In genomic region chr5:35103528-35103927, GRCm38 (mm10) we compare ENCODE assay signal across 11 mouse cellular contexts. TPM values are rescaled to one million over a fixed set of nuclear protein-coding genes. Genes with fewer than 3 reads are reported as not detected.
DNase-seq lines count a peak whose midpoint lies in the region; ATAC-seq and TF ChIP-seq lines count a peak whose summit lies in the region.
"Had no signal": no experiment of that assay in that cellular context is flagged by ENCODE, and none has a peak within 500 bp of the region (broad histone marks: within the 10 kb centered on the region; RNA-seq: fewer than 3 reads in every experiment).

No protein-coding gene starts in this region.

- peaks cover 11% of the 10 kb centered on the region for H3K4me1 ChIP-seq in kidney, embryonic 14.5 days (ENCODE audit: control insufficient read depth, insufficient read depth, low read length)
- H3K4me1 ChIP-seq in cortical plate, adult 2 months (ENCODE audit: control insufficient read depth, insufficient read depth, low read length), result peaks cover 5% of the 10 kb centered on the region
- H3K4me1 ChIP-seq in hindbrain, embryonic 13.5 days (replicated peaks), result peaks cover 31% of the 10 kb centered on the region
- H3K4me1 ChIP-seq in midbrain, embryonic 12.5 days, result peaks cover 20% of the 10 kb centered on the region

- peaks cover 38% of the 10 kb centered on the region for H3K36me3 ChIP-seq in kidney, embryonic 14.5 days (ENCODE audit: control insufficient read depth, insufficient read depth, low read length)
- peaks cover 41% of the 10 kb centered on the region for H3K36me3 ChIP-seq in hindbrain, embryonic 13.5 days
- H3K36me3 ChIP-seq in midbrain, embryonic 12.5 days, result peaks cover 41% of the 10 kb centered on the region

- 86% methylated on average over 2 of the region's 2 CpGs for WGBS in kidney, embryonic 14.5 days
- WGBS in hindbrain, embryonic 13.5 days, result 89% methylated on average over 2 of the region's 2 CpGs
- WGBS in midbrain, embryonic 12.5 days, result 95% methylated on average over 2 of the region's 2 CpGs

- peak overlapping the region; percentile 70; the same call in 1 of the 2 replicates for H3K4me2 ChIP-seq in kidney, embryonic 14.5 days (replicated peaks; ENCODE audit: low read depth, low read length)
- H3K4me2 ChIP-seq in hindbrain, embryonic 13.5 days, result peak overlapping the region; percentile 80
- peak overlapping the region; percentile 71; the same call in 1 of the 2 replicates for H3K4me2 ChIP-seq in midbrain, embryonic 12.5 days (replicated peaks)

- TF ChIP-seq POLR2A in cortical plate, adult 2 months (IDR thresholded peaks at IDR 0.05; ENCODE audit: extremely low read depth, insufficient read depth, low read length), result no peak

- no peak for TF ChIP-seq CTCF in cortical plate, adult 2 months (IDR thresholded peaks at IDR 0.05; ENCODE audit: extremely low read depth, insufficient read depth, low read length)

- no peak for DNase-seq in kidney, postnatal 10 days
- no peak for DNase-seq in testis, postnatal 10 days (ENCODE audit: low spot score)
- no peak for DNase-seq in ovary, postnatal 36 days (ENCODE audit: low spot score)
- no peak for DNase-seq in left cerebral cortex, postnatal 4 days
- DNase-seq: adrenal gland, adult 2 months; embryo, embryonic 11 days had no signal

- H3K9ac ChIP-seq in kidney, embryonic 14.5 days (ENCODE audit: low read depth, low read length), result no peak overlapping the region
- peak overlapping the region; percentile 85; the same call in 1 of the 2 replicates for H3K9ac ChIP-seq in hindbrain, embryonic 13.5 days
- no peak overlapping the region for H3K9ac ChIP-seq in midbrain, embryonic 12.5 days (replicated peaks)

- no peaks in the 10 kb centered on the region for H3K27me3 ChIP-seq in kidney, embryonic 14.5 days (ENCODE audit: control insufficient read depth, insufficient read depth, low read length)
- H3K27me3 ChIP-seq in hindbrain, embryonic 13.5 days, result no peaks in the 10 kb centered on the region
- H3K27me3 ChIP-seq in midbrain, embryonic 12.5 days, result peaks cover 5% of the 10 kb centered on the region

- H3K27ac ChIP-seq in kidney, embryonic 14.5 days (ENCODE audit: low read depth, low read length), result no peak overlapping the region
- no peak overlapping the region for H3K27ac ChIP-seq in cortical plate, adult 2 months (ENCODE audit: insufficient read depth, low read length)
- H3K27ac ChIP-seq in hindbrain, embryonic 13.5 days, result no peak overlapping the region
- H3K27ac ChIP-seq in midbrain, embryonic 12.5 days (replicated peaks), result no peak overlapping the region

- intact Hi-C loops in left cerebral cortex, postnatal 4 days (cut with DNase I), result no loop called here

- no peak for ATAC-seq in kidney, embryonic 14.5 days (ENCODE audit: low FRiP score, low TSS enrichment)
- no peak for ATAC-seq in hindbrain, embryonic 13.5 days (ENCODE audit: low FRiP score)
- ATAC-seq in midbrain, embryonic 12.5 days (ENCODE audit: low FRiP score, low read depth), result no peak

- no peaks in the 10 kb centered on the region for H3K9me3 ChIP-seq in kidney, embryonic 14.5 days (ENCODE audit: control insufficient read depth, low read length)
- no peaks in the 10 kb centered on the region for H3K9me3 ChIP-seq in hindbrain, embryonic 13.5 days
- no peaks in the 10 kb centered on the region for H3K9me3 ChIP-seq in midbrain, embryonic 12.5 days
- H3K9me3 ChIP-seq: G1E had no signal

- H3K4me3 ChIP-seq in kidney, embryonic 14.5 days (ENCODE audit: low read length), result no peak overlapping the region
- H3K4me3 ChIP-seq in cortical plate, adult 2 months (ENCODE audit: insufficient read depth, low read length), result peak overlapping the region; percentile 63
- 0 out of 2 replicates have a peak overlapping the region, but pooled peaks have one; percentile 77 for H3K4me3 ChIP-seq in hindbrain, embryonic 13.5 days
- no peak overlapping the region for H3K4me3 ChIP-seq in midbrain, embryonic 12.5 days

RNA-seq across cellular contexts. Expression of gene Lrpap1, which starts 2.0 kb away (rescaled TPM):
- polyA plus RNA-seq in kidney, embryonic 14.5 days (2014; fragmentation: Nextera tagmentation; extraction: Ambion mirVana), result 134 and 160 TPM in 2 replicates
- polyA plus RNA-seq in cortical plate, adult 2 months (2012; rRNA removed), result 113 and 116 TPM in 2 replicates
- polyA plus RNA-seq in hindbrain, embryonic 13.5 days (2015; fragmentation: Nextera tagmentation; extraction: Ambion mirVana), result 120 and 126 TPM in 2 replicates
- polyA plus RNA-seq in midbrain, embryonic 12.5 days (2016; fragmentation: Nextera tagmentation; extraction: Ambion mirVana), result 100 and 112 TPM in 2 replicates
- 10 to 100 TPM; 73.4 to 83.3 TPM for total RNA-seq in left cerebral cortex, postnatal 4 days (2021)

RNA-seq across cellular contexts. Expression of gene Dok7, which starts 47.0 kb away (rescaled TPM):
- polyA plus RNA-seq in kidney, embryonic 14.5 days (2014; fragmentation: Nextera tagmentation; extraction: Ambion mirVana), result 0.35 and 0.37 TPM in 2 replicates
- polyA plus RNA-seq in cortical plate, adult 2 months (2012; rRNA removed), result 17.1 and 17.7 TPM in 2 replicates
- polyA plus RNA-seq in hindbrain, embryonic 13.5 days (2015; fragmentation: Nextera tagmentation; extraction: Ambion mirVana), result 3.9 and 4.9 TPM in 2 replicates
- 0.42 and 0.46 TPM in 2 replicates for polyA plus RNA-seq in midbrain, embryonic 12.5 days (2016; fragmentation: Nextera tagmentation; extraction: Ambion mirVana)
- 10 to 100 TPM in 1 of 2 experiments, 1 to 10 TPM in 1; 9.4 to 10.3 TPM for total RNA-seq in left cerebral cortex, postnatal 4 days (2021)
- total RNA-seq: G1E had no signal
- polyA plus RNA-seq: G1E had no signal

Comparison
In these comparisons a context has a peak if more than half of its experiments do, and no peak if none do; other contexts are left out.
1. H3K4me3 ChIP-seq: peak in cortical plate, adult 2 months (single experiment) and hindbrain, embryonic 13.5 days (single experiment); none in kidney, embryonic 14.5 days (single experiment) and midbrain, embryonic 12.5 days (single experiment).
2. Peak in every context shown above with its lines, with median percentiles within 50 percentile points of each other: H3K4me2 ChIP-seq.